Mouse (Mus musculus) G1E (cell line): ENCODE data around the gene Cxcl17.

ENCODE experiments used
- CTCF ChIP-seq: IDR thresholded peaks from 2 replicates; pipeline ENCODE4 v1.5.1; 2012; ENCODE audit warnings: low read depth, low read length, inconsistent platforms, mixed read lengths
- TAL1 ChIP-seq: conservative IDR thresholded peaks from 2 replicates; pipeline ENCODE4 v1.6.1; 2012; ENCODE audit warnings: low read depth, low read length, inconsistent platforms, mixed read lengths

GRCm38 (mm10) chr7:25363632-25364031 lies 49.1 kb downstream of the Cxcl17 start:
- TF ChIP-seq CTCF, result no peak
- TF ChIP-seq TAL1, result no peak
